Mouse (Mus musculus): ENCODE data around the gene Tmem30b. TPM values are rescaled to one million over a fixed set of nuclear protein-coding genes. Genes with fewer than 3 reads are reported as not detected.

The Tmem30b gene
- polyA plus RNA-seq, 1 experiment: not detected

DNA sequence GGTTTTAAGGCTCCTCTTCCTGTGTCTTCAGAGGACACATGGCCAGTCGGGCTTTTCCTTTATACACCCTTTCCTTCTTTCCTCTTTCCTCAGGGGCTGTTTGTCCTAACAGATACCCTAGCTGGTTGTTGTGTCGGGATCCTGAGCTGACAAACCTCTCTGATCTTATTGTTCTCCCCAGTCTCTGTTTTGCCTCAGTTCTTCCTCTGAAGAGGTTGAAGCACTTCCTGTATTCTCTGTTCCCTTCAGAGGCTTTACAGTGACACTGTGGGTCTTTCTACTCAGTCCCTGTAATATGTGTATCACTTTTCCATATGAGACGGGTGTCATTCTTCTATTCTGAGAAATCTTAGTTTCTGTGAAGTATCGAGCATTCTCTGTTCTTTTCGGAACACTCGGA is 31.9 kb upstream of the Tmem30b start:
- Histone ChIP-seq H3K4me3 (no peak overlapping the region), H3K79me2 (ENCODE audit: control insufficient read depth, insufficient read depth) (no peaks in the 10 kb centered on the region), H3ac (ENCODE audit: control insufficient read depth, insufficient read length) (no peak overlapping the region), H3K4me2 (ENCODE audit: low read depth) (no peak overlapping the region), H3K27me3 (ENCODE audit: control insufficient read depth, insufficient read depth, insufficient read length) (peaks cover 56% of the 10 kb centered on the region), H3K36me3 (ENCODE audit: control insufficient read depth, insufficient read depth) (no peaks in the 10 kb centered on the region)
- TF ChIP-seq SRF (IDR thresholded peaks at IDR 0.05; ENCODE audit: control insufficient read depth, insufficient read length, low read depth) (no peak), E2F4 (IDR thresholded peaks at IDR 0.05; ENCODE audit: insufficient read depth) (no peak), REST (IDR thresholded peaks at IDR 0.05; ENCODE audit: insufficient read depth, insufficient read length) (no peak)

DNA sequence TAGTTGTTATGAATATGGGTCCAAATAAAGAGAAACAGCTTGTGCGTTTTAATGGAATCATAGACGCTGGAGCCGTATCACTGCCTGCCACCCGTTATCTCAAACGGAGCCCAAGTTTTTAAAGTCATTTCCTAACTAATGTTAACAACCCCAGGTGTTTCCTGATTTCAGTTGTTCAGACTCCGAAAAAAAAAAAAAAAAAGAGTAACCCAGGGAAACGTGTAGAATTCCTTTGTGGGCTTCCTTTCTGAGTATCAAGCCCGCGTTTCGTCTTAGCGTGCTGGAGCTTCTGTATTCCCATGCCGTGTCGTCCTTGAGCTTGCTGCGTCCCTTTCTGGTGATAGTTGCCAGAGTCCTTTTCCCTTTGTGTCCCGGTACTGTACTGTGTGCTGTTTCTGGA is 28.4 kb upstream of the Tmem30b start:
- no peak overlapping the region for H3K4me2 ChIP-seq (ENCODE audit: low read depth)
- no peaks in the 10 kb centered on the region for H3K79me2 ChIP-seq (ENCODE audit: control insufficient read depth, insufficient read depth)
- H3K4me3 ChIP-seq: no peak overlapping the region
- H3K36me3 ChIP-seq (ENCODE audit: control insufficient read depth, insufficient read depth): no peaks in the 10 kb centered on the region
- H3K27me3 ChIP-seq (ENCODE audit: control insufficient read depth, insufficient read depth, insufficient read length): peaks cover 39% of the 10 kb centered on the region
- no peak for TF ChIP-seq USF1 (IDR thresholded peaks at IDR 0.05; ENCODE audit: low read depth)
- no peak for TF ChIP-seq MYOD1 (IDR thresholded peaks at IDR 0.05; ENCODE audit: control insufficient read depth in 1 of 3, insufficient read length in 2 of 3, low read depth in 2 of 3)
- no peak for TF ChIP-seq POLR2A (IDR thresholded peaks at IDR 0.05; ENCODE audit: insufficient read length, low read depth)
- TF ChIP-seq MYOG (IDR thresholded peaks at IDR 0.05; ENCODE audit: control insufficient read depth in 1 of 3, insufficient read depth in 1 of 3, insufficient read length in 2 of 3, low read depth in 2 of 3): no peak
- TF ChIP-seq MAX (IDR thresholded peaks at IDR 0.05; ENCODE audit: low read depth): no peak
- TF ChIP-seq SRF (IDR thresholded peaks at IDR 0.05; ENCODE audit: control insufficient read depth, insufficient read length, low read depth): no peak
- no peak for TF ChIP-seq TCF3 (IDR thresholded peaks at IDR 0.05; ENCODE audit: insufficient read length, low read depth)
- TF ChIP-seq POLR2AphosphoS2 (IDR thresholded peaks at IDR 0.05; ENCODE audit: insufficient read length, low read depth): no peak
- no peak for TF ChIP-seq TCF12 (IDR thresholded peaks at IDR 0.05; ENCODE audit: insufficient read depth, poor library complexity, severe bottlenecking)
- TF ChIP-seq E2F4 (IDR thresholded peaks at IDR 0.05; ENCODE audit: insufficient read depth): no peak
- no peak for TF ChIP-seq CEBPB (IDR thresholded peaks at IDR 0.05; ENCODE audit: insufficient read depth, poor library complexity, severe bottlenecking)
- TF ChIP-seq REST (IDR thresholded peaks at IDR 0.05; ENCODE audit: insufficient read depth, insufficient read length): no peak
- no peak overlapping the region for H3ac ChIP-seq (ENCODE audit: control insufficient read depth, insufficient read length)

DNA sequence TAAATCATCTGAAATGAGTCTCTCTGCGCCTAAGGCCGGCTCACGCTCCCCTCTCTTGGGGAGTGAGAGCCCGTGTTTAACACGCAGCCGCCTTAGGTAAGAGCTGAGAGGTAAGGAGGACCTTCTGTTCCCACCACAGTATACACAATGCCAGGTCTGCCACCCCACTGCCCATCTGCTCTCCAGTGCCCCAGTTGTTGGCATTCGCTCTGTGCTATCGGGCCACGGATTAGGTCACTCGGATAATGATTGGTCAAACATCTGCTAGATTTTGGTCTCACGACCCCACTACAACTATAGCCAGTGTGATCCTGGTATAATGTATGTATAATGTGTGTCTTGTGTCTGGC is 19.4 kb upstream of the Tmem30b start:
- TF ChIP-seq REST (IDR thresholded peaks at IDR 0.05; ENCODE audit: insufficient read depth, insufficient read length) (no peak), CEBPB (IDR thresholded peaks at IDR 0.05; ENCODE audit: insufficient read depth, poor library complexity, severe bottlenecking) (no peak), POLR2AphosphoS2 (IDR thresholded peaks at IDR 0.05; ENCODE audit: insufficient read length, low read depth) (no peak), MYOD1 (IDR thresholded peaks at IDR 0.05; ENCODE audit: control insufficient read depth in 1 of 3, insufficient read length in 2 of 3, low read depth in 2 of 3) (no peak), MYOG (IDR thresholded peaks at IDR 0.05; ENCODE audit: control insufficient read depth in 1 of 3, insufficient read depth in 1 of 3, insufficient read length in 2 of 3, low read depth in 2 of 3) (no peak), MAX (IDR thresholded peaks at IDR 0.05; ENCODE audit: low read depth) (no peak), USF1 (IDR thresholded peaks at IDR 0.05; ENCODE audit: low read depth) (no peak), TCF3 (IDR thresholded peaks at IDR 0.05; ENCODE audit: insufficient read length, low read depth) (no peak), POLR2A (IDR thresholded peaks at IDR 0.05; ENCODE audit: insufficient read length, low read depth) (no peak), E2F4 (IDR thresholded peaks at IDR 0.05; ENCODE audit: insufficient read depth) (no peak), TCF12 (IDR thresholded peaks at IDR 0.05; ENCODE audit: insufficient read depth, poor library complexity, severe bottlenecking) (no peak), SRF (IDR thresholded peaks at IDR 0.05; ENCODE audit: control insufficient read depth, insufficient read length, low read depth) (no peak)
- Histone ChIP-seq H3K36me3 (ENCODE audit: control insufficient read depth, insufficient read depth) (no peaks in the 10 kb centered on the region), H3ac (ENCODE audit: control insufficient read depth, insufficient read length) (no peak overlapping the region), H3K4me2 (ENCODE audit: low read depth) (no peak overlapping the region), H3K4me3 (no peak overlapping the region), H3K27me3 (ENCODE audit: control insufficient read depth, insufficient read depth, insufficient read length) (peaks cover 12% of the 10 kb centered on the region), H3K79me2 (ENCODE audit: control insufficient read depth, insufficient read depth) (no peaks in the 10 kb centered on the region)

DNA sequence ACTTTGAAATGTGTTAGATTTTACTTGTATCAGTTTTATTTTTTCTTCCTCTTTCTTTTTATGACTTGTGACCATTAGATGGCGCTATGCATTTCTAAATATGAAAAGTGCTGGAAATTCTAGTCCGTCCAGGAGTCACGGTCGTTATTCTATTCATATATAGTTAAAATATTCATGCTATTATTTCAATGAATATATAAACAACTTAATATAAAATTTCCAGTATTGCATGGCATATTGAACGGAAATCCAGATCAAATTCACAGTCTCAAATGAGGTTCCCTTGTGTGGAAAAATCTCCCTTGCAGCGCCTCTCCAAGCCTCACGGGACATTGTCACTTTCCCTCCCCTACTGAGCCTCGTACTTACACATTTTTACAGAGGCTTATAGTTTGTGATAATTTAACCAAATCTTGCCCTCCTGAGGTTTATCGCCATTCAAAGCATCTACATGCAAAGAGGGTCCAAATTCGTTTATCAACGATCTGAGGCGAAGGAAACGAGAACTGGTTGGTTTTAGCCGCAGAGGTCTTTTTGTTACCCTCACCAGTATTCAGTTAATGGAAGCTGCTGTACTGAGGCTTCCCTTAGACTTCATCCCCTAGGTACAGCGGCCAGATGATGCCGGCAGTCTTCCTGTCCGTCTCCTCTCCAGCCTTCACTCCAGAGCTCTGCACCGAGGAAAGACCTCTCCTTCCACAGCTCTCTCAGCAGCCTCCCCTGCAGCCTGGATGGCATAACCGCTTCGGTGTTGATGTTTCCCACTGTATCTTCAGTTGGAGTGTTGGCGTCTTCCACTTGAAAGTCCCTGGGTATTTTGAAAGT is 18.8 kb upstream of the Tmem30b start:
- Histone ChIP-seq H3K36me3 (ENCODE audit: control insufficient read depth, insufficient read depth) (no peaks in the 10 kb centered on the region), H3K79me2 (ENCODE audit: control insufficient read depth, insufficient read depth) (no peaks in the 10 kb centered on the region), H3K4me3 (no peak overlapping the region), H3ac (ENCODE audit: control insufficient read depth, insufficient read length) (no peak overlapping the region), H3K27me3 (ENCODE audit: control insufficient read depth, insufficient read depth, insufficient read length) (peaks cover 12% of the 10 kb centered on the region), H3K4me2 (ENCODE audit: low read depth) (peak overlapping the region; percentile 8)
- TF ChIP-seq MAX (IDR thresholded peaks at IDR 0.05; ENCODE audit: low read depth) (no peak), REST (IDR thresholded peaks at IDR 0.05; ENCODE audit: insufficient read depth, insufficient read length) (no peak), MYOD1 (IDR thresholded peaks at IDR 0.05; ENCODE audit: control insufficient read depth in 1 of 3, insufficient read length in 2 of 3, low read depth in 2 of 3) (no peak), MYOG (IDR thresholded peaks at IDR 0.05; ENCODE audit: control insufficient read depth in 1 of 3, insufficient read depth in 1 of 3, insufficient read length in 2 of 3, low read depth in 2 of 3) (no peak), TCF12 (IDR thresholded peaks at IDR 0.05; ENCODE audit: insufficient read depth, poor library complexity, severe bottlenecking) (no peak), SRF (IDR thresholded peaks at IDR 0.05; ENCODE audit: control insufficient read depth, insufficient read length, low read depth) (no peak), POLR2A (IDR thresholded peaks at IDR 0.05; ENCODE audit: insufficient read length, low read depth) (no peak), USF1 (IDR thresholded peaks at IDR 0.05; ENCODE audit: low read depth) (no peak), TCF3 (IDR thresholded peaks at IDR 0.05; ENCODE audit: insufficient read length, low read depth) (no peak), CEBPB (IDR thresholded peaks at IDR 0.05; ENCODE audit: insufficient read depth, poor library complexity, severe bottlenecking) (no peak), E2F4 (IDR thresholded peaks at IDR 0.05; ENCODE audit: insufficient read depth) (no peak), POLR2AphosphoS2 (IDR thresholded peaks at IDR 0.05; ENCODE audit: insufficient read length, low read depth) (no peak)

All from myocyte (in vitro differentiated cells).